Mouse (Mus musculus): ENCODE measurements around the gene Tes.

DNA sequence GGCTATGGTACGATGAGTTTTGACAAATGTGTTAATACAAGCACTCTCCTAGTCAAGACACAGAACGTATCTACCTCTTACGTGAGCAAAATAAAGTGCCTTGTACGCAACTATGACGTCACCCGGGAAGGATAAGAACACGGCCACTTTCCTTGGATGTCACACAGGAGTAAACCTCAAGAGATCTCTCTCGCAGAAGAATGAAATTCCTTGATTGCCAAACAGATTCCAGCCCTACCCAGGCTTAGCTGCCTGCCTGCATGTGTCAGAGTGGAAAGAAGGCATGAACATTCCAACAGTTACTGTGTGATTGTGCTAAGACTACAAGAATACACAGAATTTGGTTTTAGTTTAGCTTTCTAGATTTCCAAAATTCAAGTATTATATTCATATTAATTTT is 36.1 kb upstream of the Tes start:
- TF ChIP-seq CTCF (IDR thresholded peaks at IDR 0.05; ENCODE audit: low read depth) = no peak
- TF ChIP-seq EP300 (optimal IDR thresholded peaks at IDR 0.05) = no peak

Measured in stomach, postnatal 0 days (tissue).